In genomic region chr15:84124086-84124485, GRCm38 (mm10) we compare ENCODE assay signal across 28 mouse cellular contexts. TPM values are rescaled to one million over a fixed set of nuclear protein-coding genes. Genes with fewer than 3 reads are reported as not detected.
A peak's percentile ranks its signal among the peaks of the same experiment; 100 is the strongest.
DNase-seq lines count a peak whose midpoint lies in the region; ATAC-seq and TF ChIP-seq lines count a peak whose summit lies in the region.
"Had no signal": no experiment of that assay in that cellular context is flagged by ENCODE, and none has a peak within 500 bp of the region (broad histone marks: within the 10 kb centered on the region; RNA-seq: fewer than 3 reads in every experiment).

No protein-coding gene starts in this region.

- WGBS in heart, embryonic 11.5 days (ENCODE audit: insufficient replicate concordance), result 46% methylated on average over 7 of the region's 7 CpGs

- no peaks in the 10 kb centered on the region for H3K36me3 ChIP-seq in heart, embryonic 11.5 days (ENCODE audit: control insufficient read depth, insufficient read depth, low read length)
- H3K36me3 ChIP-seq in ES-Bruce4 (ENCODE audit: control insufficient read depth, insufficient read depth, low read length, poor library complexity, severe bottlenecking), result no peaks in the 10 kb centered on the region
- H3K36me3 ChIP-seq: embryonic facial prominence, embryonic 13.5 days; forebrain, embryonic 15.5 days; heart, embryonic 13.5 days; limb, embryonic 10.5 days; liver, embryonic 15.5 days; midbrain, embryonic 15.5 days had no signal

- no peak for TF ChIP-seq POLR2A in ES-Bruce4 (IDR thresholded peaks at IDR 0.05; ENCODE audit: insufficient read depth, low read length)
- TF ChIP-seq POLR2A in cortical plate, adult 2 months (IDR thresholded peaks at IDR 0.05; ENCODE audit: extremely low read depth, insufficient read depth, low read length), result no peak

- DNase-seq in heart, postnatal 4 days, result peak; percentile 25
- DNase-seq in layer of hippocampus, adult 2 months (ENCODE audit: low spot score in 2 of 2), result no peak
- DNase-seq in layer of hippocampus, adult 18-20 months (ENCODE audit: low spot score in 2 of 2), result no peak
- no peak for DNase-seq in urinary bladder, postnatal 36 days (ENCODE audit: low spot score in 2 of 2)
- DNase-seq: adrenal gland, adult 8-10 months; cerebellum, adult 9-11 months; kidney, postnatal 14 days; right cerebral cortex, postnatal 14 days; spleen, adult 18-20 months; thymus, adult 18-20 months; thymus, postnatal 4 days had no signal

- H3K4me1 ChIP-seq in heart, embryonic 11.5 days (ENCODE audit: control insufficient read depth, insufficient read depth, low read length), result no peaks in the 10 kb centered on the region
- no peaks in the 10 kb centered on the region for H3K4me1 ChIP-seq in ES-Bruce4 (ENCODE audit: control insufficient read depth, insufficient read depth, low read length)
- no peaks in the 10 kb centered on the region for H3K4me1 ChIP-seq in cortical plate, adult 2 months (ENCODE audit: control insufficient read depth, insufficient read depth, low read length)
- H3K4me1 ChIP-seq: embryonic facial prominence, embryonic 13.5 days; forebrain, embryonic 15.5 days; heart, embryonic 13.5 days; limb, embryonic 10.5 days; midbrain, embryonic 15.5 days had no signal

- H3K4me2 ChIP-seq in heart, embryonic 11.5 days, result no peak overlapping the region
- H3K4me2 ChIP-seq: embryonic facial prominence, embryonic 13.5 days; forebrain, embryonic 15.5 days; heart, embryonic 13.5 days; liver, embryonic 15.5 days; midbrain, embryonic 15.5 days had no signal

- no peak overlapping the region for H3K27ac ChIP-seq in heart, embryonic 11.5 days (ENCODE audit: low read depth, low read length)
- no peak overlapping the region for H3K27ac ChIP-seq in layer of hippocampus, adult 2 months
- H3K27ac ChIP-seq in ES-Bruce4 (ENCODE audit: insufficient read depth, low read length), result no peak overlapping the region
- no peak overlapping the region for H3K27ac ChIP-seq in cortical plate, adult 2 months (ENCODE audit: insufficient read depth, low read length)
- H3K27ac ChIP-seq: embryonic facial prominence, embryonic 13.5 days; forebrain, embryonic 15.5 days; heart, embryonic 13.5 days; limb, embryonic 10.5 days; liver, embryonic 15.5 days; midbrain, embryonic 15.5 days had no signal

- H3K9ac ChIP-seq in heart, embryonic 11.5 days (ENCODE audit: low read depth, low read length), result no peak overlapping the region
- H3K9ac ChIP-seq in ES-Bruce4 (ENCODE audit: low read depth, poor library complexity, severe bottlenecking), result no peak overlapping the region
- H3K9ac ChIP-seq: embryonic facial prominence, embryonic 13.5 days; forebrain, embryonic 15.5 days; heart, embryonic 13.5 days; liver, embryonic 15.5 days; midbrain, embryonic 15.5 days had no signal

- TF ChIP-seq CTCF in layer of hippocampus, adult 2 months (conservative IDR thresholded peaks at IDR 0.05), result peak; percentile 50
- peak; percentile 57 for TF ChIP-seq CTCF in ES-Bruce4 (IDR thresholded peaks at IDR 0.05; ENCODE audit: low read depth, low read length)
- 0 out of 2 replicates have a peak, but pooled peaks have one; percentile 7 for TF ChIP-seq CTCF in cortical plate, adult 2 months (IDR thresholded peaks at IDR 0.05; ENCODE audit: extremely low read depth, insufficient read depth, low read length)

- peaks cover 6% of the 10 kb centered on the region; the same call in 1 of the 2 replicates for H3K27me3 ChIP-seq in heart, embryonic 11.5 days (ENCODE audit: control insufficient read depth, insufficient read depth, low read length)
- H3K27me3 ChIP-seq in ES-Bruce4 (ENCODE audit: control insufficient read depth, insufficient read depth, low read length, poor library complexity, severe bottlenecking), result no peaks in the 10 kb centered on the region
- H3K27me3 ChIP-seq: embryonic facial prominence, embryonic 13.5 days; forebrain, embryonic 15.5 days; liver, embryonic 15.5 days; midbrain, embryonic 15.5 days had no signal

- no peak overlapping the region for H3K4me3 ChIP-seq in heart, embryonic 11.5 days (ENCODE audit: low read depth, low read length)
- no peak overlapping the region for H3K4me3 ChIP-seq in layer of hippocampus, adult 2 months
- no peak overlapping the region for H3K4me3 ChIP-seq in ES-Bruce4 (ENCODE audit: low read depth, low read length)
- H3K4me3 ChIP-seq in cortical plate, adult 2 months (ENCODE audit: insufficient read depth, low read length), result no peak overlapping the region
- H3K4me3 ChIP-seq: embryonic facial prominence, embryonic 13.5 days; forebrain, embryonic 15.5 days; heart, embryonic 13.5 days; limb, embryonic 10.5 days; liver, embryonic 15.5 days; megakaryocyte, embryonic 14.5 days; midbrain, embryonic 15.5 days had no signal

- no peak for TF ChIP-seq EP300 in ES-Bruce4 (IDR thresholded peaks at IDR 0.05; ENCODE audit: insufficient read depth, low read depth, low read length)

- H3K9me3 ChIP-seq in heart, embryonic 11.5 days (replicated peaks; ENCODE audit: control insufficient read depth, low read length), result no peaks in the 10 kb centered on the region
- no peaks in the 10 kb centered on the region for H3K9me3 ChIP-seq in ES-Bruce4 (replicated peaks; ENCODE audit: control insufficient read depth, insufficient read depth, low read length, poor library complexity, severe bottlenecking)
- H3K9me3 ChIP-seq: embryonic facial prominence, embryonic 13.5 days; forebrain, embryonic 15.5 days; heart, embryonic 13.5 days; limb, embryonic 10.5 days; liver, embryonic 15.5 days; megakaryocyte, embryonic 14.5 days; midbrain, embryonic 15.5 days had no signal

- ATAC-seq in heart, embryonic 11.5 days (replicated peaks; ENCODE audit: insufficient number of reproducible peaks, low FRiP score, low TSS enrichment), result no peak
- ATAC-seq: forebrain, embryonic 15.5 days; inflammation-experienced regulatory T-cells, adult 6 months; midbrain, embryonic 15.5 days; Patski had no signal

RNA-seq across cellular contexts. Expression of gene Pnpla5, which starts 1.1 kb away (rescaled TPM):
- not detected for total RNA-seq in heart, postnatal 4 days (2021)
- not detected in 2 replicates for polyA plus RNA-seq in heart, embryonic 11.5 days (2014; fragmentation: Nextera tagmentation; extraction: Ambion mirVana)
- total RNA-seq in layer of hippocampus, adult 2 months (2021), result not detected
- not detected for total RNA-seq in layer of hippocampus, adult 18-20 months (2021)
- polyA plus RNA-seq in ES-Bruce4 (2011; ENCODE audit: insufficient read depth, insufficient read length, low read depth, missing spikeins), result not detected in 2 replicates
- not detected in 2 replicates for polyA plus RNA-seq in cortical plate, adult 2 months (2012; rRNA removed)
- total RNA-seq: layer of hippocampus, postnatal 10 days; left cerebral cortex, adult 8-10 months; neutrophil, adult 5-6 weeks had no signal
- polyA plus RNA-seq: C2C12; embryonic facial prominence, embryonic 13.5 days; forebrain, embryonic 15.5 days; heart, embryonic 13.5 days; hindbrain, embryonic 11.5 days; inflammation-experienced regulatory T-cells, adult 6 months; limb, embryonic 10.5 days; liver, embryonic 15.5 days; midbrain, embryonic 15.5 days; Patski had no signal

RNA-seq across cellular contexts. Expression of gene Sult4a1, which starts 18.5 kb away (rescaled TPM):
- total RNA-seq in heart, postnatal 4 days (2021), result under 1 TPM; 0.19 to 0.38 TPM
- polyA plus RNA-seq in heart, embryonic 11.5 days (2014; fragmentation: Nextera tagmentation; extraction: Ambion mirVana), result 0.49 and 0.87 TPM in 2 replicates
- 100 to 1,000 TPM; 315 to 350 TPM for total RNA-seq in layer of hippocampus, adult 2 months (2021)
- 100 to 1,000 TPM; 350 to 353 TPM for total RNA-seq in layer of hippocampus, adult 18-20 months (2021)
- polyA plus RNA-seq in ES-Bruce4 (2011; ENCODE audit: insufficient read depth, insufficient read length, low read depth, missing spikeins), result 16.2 and 17.6 TPM in 2 replicates
- 440 and 441 TPM in 2 replicates for polyA plus RNA-seq in cortical plate, adult 2 months (2012; rRNA removed)
- total RNA-seq: neutrophil, adult 5-6 weeks had no signal
- polyA plus RNA-seq: C2C12 had no signal

RNA-seq across cellular contexts. Expression of gene Pnpla3, which starts 43.6 kb away (rescaled TPM):
- 1 to 10 TPM in 1 of 2 experiments, under 1 TPM in 1; 0.21 to 1.1 TPM for total RNA-seq in heart, postnatal 4 days (2021)
- polyA plus RNA-seq in heart, embryonic 11.5 days (2014; fragmentation: Nextera tagmentation; extraction: Ambion mirVana), result 0.34 and 0.97 TPM in 2 replicates
- 1 to 10 TPM; 7.3 to 8.1 TPM for total RNA-seq in layer of hippocampus, adult 2 months (2021)
- 1 to 10 TPM; 6.4 to 7.4 TPM for total RNA-seq in layer of hippocampus, adult 18-20 months (2021)
- polyA plus RNA-seq in ES-Bruce4 (2011; ENCODE audit: insufficient read depth, insufficient read length, low read depth, missing spikeins), result 0.61 and 0.68 TPM in 2 replicates
- 20.4 and 26.2 TPM in 2 replicates for polyA plus RNA-seq in cortical plate, adult 2 months (2012; rRNA removed)
- total RNA-seq: neutrophil, adult 5-6 weeks had no signal
- polyA plus RNA-seq: C2C12 had no signal

RNA-seq across cellular contexts. Expression of gene Efcab6, which starts 58.9 kb away (rescaled TPM):
- not detected for total RNA-seq in heart, postnatal 4 days (2021)
- 0.08 TPM in 1 of 2 replicates, not detected in the other for polyA plus RNA-seq in heart, embryonic 11.5 days (2014; fragmentation: Nextera tagmentation; extraction: Ambion mirVana)
- total RNA-seq in layer of hippocampus, adult 2 months (2021), result 1 to 10 TPM; 4.9 to 6.4 TPM
- total RNA-seq in layer of hippocampus, adult 18-20 months (2021), result 1 to 10 TPM; 6.3 to 7.6 TPM
- polyA plus RNA-seq in ES-Bruce4 (2011; ENCODE audit: insufficient read depth, insufficient read length, low read depth, missing spikeins), result 1.1 TPM in 1 of 2 replicates, not detected in the other
- polyA plus RNA-seq in cortical plate, adult 2 months (2012; rRNA removed), result 10.9 and 11.0 TPM in 2 replicates
- total RNA-seq: neutrophil, adult 5-6 weeks had no signal
- polyA plus RNA-seq: C2C12; heart, embryonic 13.5 days; inflammation-experienced regulatory T-cells, adult 6 months; limb, embryonic 10.5 days; liver, embryonic 15.5 days; Patski had no signal

Comparison
In these comparisons a context has a peak if more than half of its experiments do, and no peak if none do; other contexts are left out.
1. CTCF ChIP-seq: peak in every context shown above with its lines; median percentile 57 in ES-Bruce4; 50 in layer of hippocampus, adult 2 months; 7 in cortical plate, adult 2 months.
2. RNA of gene Sult4a1, which starts 18.5 kb away (total RNA-seq): 350 to 353 TPM in layer of hippocampus, adult 18-20 months and 315 to 350 TPM in layer of hippocampus, adult 2 months; 0.19 to 0.38 TPM in heart, postnatal 4 days; every median in the first group is over 100 times any median in the second.